Mouse (Mus musculus) kidney, postnatal 0 days (tissue): ENCODE measurements at regions not wholly inside any gene's neighbourhood (a gene's known extent, or its start where the extent isn't known, plus 50 kb on each side); places are given as distances from the start of the nearest gene placed in this dataset.

Source experiments
- ATAC-seq: fragments of 200-750 bp; cut with Nextera tagmentation; replicated peaks from 2 replicates; pipeline ENCODE4 v1.8.0; 2017; ENCODE audit warnings: low read depth, moderate number of reproducible peaks, moderate TSS enrichment, moderate library complexity; ENCODE audit not compliant: low FRiP score
- DNase-seq: peaks from one replicate; pipeline ENCODE4 v3.0.0-alpha.2; 2016; ENCODE audit warnings: low spot score
- H3K27ac ChIP-seq: fragments of 300-500 bp; sonication (generic); 2 replicates; pipeline ENCODE4 v1.5.1; 2014; ENCODE audit warnings: mild to moderate bottlenecking
- H3K27me3 ChIP-seq: fragments of 300-500 bp; sonication (generic); 2 replicates; pipeline ENCODE4 v1.6.1; 2014; ENCODE audit warnings: low read length, mixed read lengths; ENCODE audit not compliant: insufficient read depth
- H3K36me3 ChIP-seq: fragments of 300-500 bp; sonication (generic); 2 replicates; pipeline ENCODE4 v1.6.1; 2014; ENCODE audit warnings: low read length, mixed read lengths; ENCODE audit not compliant: insufficient read depth
- H3K4me1 ChIP-seq: fragments of 300-500 bp; sonication (generic); replicated peaks from 2 replicates; pipeline ENCODE4 v1.6.1; 2014; ENCODE audit warnings: antibody characterized with exemption, low read length, mixed read lengths; ENCODE audit not compliant: insufficient read depth
- H3K4me2 ChIP-seq: fragments of 300-500 bp; sonication (generic); 2 replicates; pipeline ENCODE4 v1.6.1; 2014; ENCODE audit warnings: mild to moderate bottlenecking, low read length, moderate library complexity, mixed read lengths
- H3K4me3 ChIP-seq: fragments of 300-500 bp; sonication (generic); replicated peaks from 2 replicates; pipeline ENCODE4 v1.5.1; 2014; ENCODE audit warnings: low read depth, low read length
- H3K9ac ChIP-seq: fragments of 300-500 bp; sonication (generic); 2 replicates; pipeline ENCODE4 v1.6.1; 2014; ENCODE audit warnings: low read depth, low read length
- H3K9me3 ChIP-seq: fragments of 300-500 bp; sonication (generic); replicated peaks from 2 replicates; pipeline ENCODE4 v1.6.1; 2016; ENCODE audit warnings: low read length, inconsistent platforms, mixed read lengths
- CTCF ChIP-seq: IDR thresholded peaks from 2 replicates; pipeline ENCODE4 v1.5.1; 2016; ENCODE audit warnings: antibody characterized with exemption, low read depth, mild to moderate bottlenecking, moderate library complexity
- WGBS: fragments of 180-500 bp; shearing (Covaris S2); extraction: QIAGEN DNeasy Blood & Tissue Kit; methylation state at CpG from one replicate; pipeline ENCODE4 v1.1.7; 2014; 5-methylcytosine and 5-hydroxymethylcytosine counted together

GRCm38 (mm10) chr9:41531596-41531995 lies 370.1 kb upstream of the Ubash3b start:
- TF ChIP-seq CTCF: no peak
- 62% methylated on average over 6 of the region's 6 CpGs for WGBS
- H3K9ac ChIP-seq: no peak overlapping the region
- DNase-seq (peak; percentile 11), ATAC-seq (no peak)
- H3K27me3 ChIP-seq: no peaks in the 10 kb centered on the region
- no peak overlapping the region for H3K4me2 ChIP-seq
- no peaks in the 10 kb centered on the region for H3K9me3 ChIP-seq
- no peaks in the 10 kb centered on the region; the same call in 1 of the 2 replicates for H3K4me1 ChIP-seq
- H3K27ac ChIP-seq: no peak overlapping the region
- no peaks in the 10 kb centered on the region for H3K36me3 ChIP-seq
- H3K4me3 ChIP-seq: no peak overlapping the region

GRCm38 (mm10) chr9:41526126-41526525 lies 364.6 kb upstream of the Ubash3b start:
- H3K4me3 ChIP-seq: no peak overlapping the region
- no peaks in the 10 kb centered on the region for H3K9me3 ChIP-seq
- no peak for DNase-seq
- 50% methylated on average over 8 of the region's 8 CpGs for WGBS
- H3K27ac ChIP-seq: no peak overlapping the region
- H3K36me3 ChIP-seq: no peaks in the 10 kb centered on the region
- ATAC-seq: no peak
- no peaks in the 10 kb centered on the region for H3K27me3 ChIP-seq
- TF ChIP-seq CTCF: no peak
- no peak overlapping the region for H3K4me2 ChIP-seq
- H3K4me1 ChIP-seq: no peaks in the 10 kb centered on the region
- no peak overlapping the region for H3K9ac ChIP-seq

- DNase-seq (no peak), ATAC-seq (no peak)
- WGBS: 50% methylated on average over 1 of the region's 1 CpGs
- no peak for TF ChIP-seq CTCF
- Histone ChIP-seq H3K4me2 (no peak overlapping the region), H3K4me3 (no peak overlapping the region), H3K27ac (no peak overlapping the region), H3K27me3 (no peaks in the 10 kb centered on the region), H3K36me3 (no peaks in the 10 kb centered on the region), H3K4me1 (no peaks in the 10 kb centered on the region), H3K9me3 (no peaks in the 10 kb centered on the region), H3K9ac (no peak overlapping the region)
Measured at GRCm38 (mm10) chr9:41525534-41525933, 364.0 kb upstream of the Ubash3b start.

- no peaks in the 10 kb centered on the region for H3K27me3 ChIP-seq
- 0 out of 2 replicates have a peak overlapping the region, but pooled peaks have one; percentile 16 for H3K27ac ChIP-seq
- no peaks in the 10 kb centered on the region for H3K9me3 ChIP-seq
- no peak overlapping the region for H3K9ac ChIP-seq
- no peak overlapping the region for H3K4me3 ChIP-seq
- WGBS: 64% methylated on average over 7 of the region's 7 CpGs
- ATAC-seq (no peak), DNase-seq (no peak)
- no peaks in the 10 kb centered on the region for H3K36me3 ChIP-seq
- TF ChIP-seq CTCF: no peak
- no peak overlapping the region for H3K4me2 ChIP-seq
- H3K4me1 ChIP-seq: no peaks in the 10 kb centered on the region
Measured at GRCm38 (mm10) chr9:41524591-41524990, 363.1 kb upstream of the Ubash3b start.

- no peaks in the 10 kb centered on the region for H3K9me3 ChIP-seq
- no peak for TF ChIP-seq CTCF
Measured at GRCm38 (mm10) chr9:41523969-41524368, 362.5 kb upstream of the Ubash3b start.

GRCm38 (mm10) chr9:41522302-41522701 lies 360.8 kb upstream of the Ubash3b start:
- Histone ChIP-seq H3K4me3 (no peak overlapping the region), H3K4me2 (no peak overlapping the region), H3K27ac (no peak overlapping the region), H3K36me3 (no peaks in the 10 kb centered on the region), H3K9ac (no peak overlapping the region), H3K4me1 (no peaks in the 10 kb centered on the region), H3K27me3 (no peaks in the 10 kb centered on the region), H3K9me3 (no peaks in the 10 kb centered on the region)
- no peak for ATAC-seq
- DNase-seq: no peak
- no peak for TF ChIP-seq CTCF
- whole genome bisulfite sequencing: 81% methylated on average over 1 of the region's 1 CpGs

More at GRCm38 (mm10) chr9:41523969-41524368, 362.5 kb upstream of the Ubash3b start:
- H3K27ac ChIP-seq: no peak overlapping the region
- ATAC-seq (no peak), DNase-seq (no peak)
- H3K36me3 ChIP-seq: no peaks in the 10 kb centered on the region
- no peaks in the 10 kb centered on the region for H3K4me1 ChIP-seq
- H3K27me3 ChIP-seq: no peaks in the 10 kb centered on the region
- WGBS: 98% methylated on average over 2 of the region's 2 CpGs
- no peak overlapping the region for H3K4me3 ChIP-seq
- H3K9ac ChIP-seq: no peak overlapping the region
- no peak overlapping the region for H3K4me2 ChIP-seq

GRCm38 (mm10) chr9:41517787-41518186 lies 356.3 kb upstream of the Ubash3b start:
- no peak for DNase-seq
- Histone ChIP-seq H3K4me1 (no peaks in the 10 kb centered on the region), H3K9ac (no peak overlapping the region), H3K4me3 (no peak overlapping the region), H3K4me2 (no peak overlapping the region), H3K9me3 (no peaks in the 10 kb centered on the region), H3K36me3 (no peaks in the 10 kb centered on the region), H3K27me3 (no peaks in the 10 kb centered on the region), H3K27ac (no peak overlapping the region)
- TF ChIP-seq CTCF: no peak
- ATAC-seq: no peak
- 93% methylated on average over 2 of the region's 2 CpGs for WGBS
